Mouse (Mus musculus) bone marrow macrophage, adult 2 months (primary cell): Measurements from ENCODE around the gene F13a1.

Source experiments
- CTCF ChIP-seq: IDR thresholded peaks from 2 replicates; pipeline ENCODE4 v1.5.1; 2012; ENCODE audit warnings: low read depth, mild to moderate bottlenecking, low read length, moderate library complexity
- POLR2A ChIP-seq: IDR thresholded peaks from 2 replicates; pipeline ENCODE4 v1.6.1; 2012; ENCODE audit warnings: mild to moderate bottlenecking, low read depth, low read length, borderline replicate concordance

GRCm38 (mm10) chr13:36896061-36896460 lies 154.0 kb downstream of the F13a1 start:
- TF ChIP-seq CTCF (no peak), POLR2A (no peak)
